Mouse (Mus musculus): ENCODE data around the gene Gpd1. TPM values are rescaled to one million over a fixed set of nuclear protein-coding genes. Genes with fewer than 3 reads are reported as not detected.
A peak's percentile ranks its signal among the peaks of the same experiment; 100 is the strongest.

Gene Gpd1
- polyA plus RNA-seq, 1 experiment from 2014 or later, result 124 TPM

GRCm38 (mm10) chr15:99670964-99671670 is 46.2 kb upstream of the Gpd1 start:
- H3K27me3 ChIP-seq (replicated peaks; ENCODE audit: control insufficient read depth, insufficient read depth, low read length), result peaks cover 50% of the 10 kb centered on the region
- no peak overlapping the region for H3K27ac ChIP-seq (ENCODE audit: low read depth, low read length)
- H3K4me3 ChIP-seq (ENCODE audit: low read depth, low read length), result peak overlapping the region; percentile 51
- H3K9me3 ChIP-seq (ENCODE audit: control insufficient read depth), result no peaks in the 10 kb centered on the region
- no peaks in the 10 kb centered on the region for H3K36me3 ChIP-seq (ENCODE audit: control insufficient read depth, insufficient read depth)
- no peak for TF ChIP-seq CTCF (IDR thresholded peaks at IDR 0.05; ENCODE audit: low read depth)
- H3K4me2 ChIP-seq (replicated peaks; ENCODE audit: low read depth), result peak overlapping the region; percentile 93
- H3K9ac ChIP-seq (ENCODE audit: low read depth, low read length), result 0 out of 2 replicates have a peak overlapping the region, but pooled peaks have one; percentile 7
- WGBS, result 10% methylated on average over 15 of the region's 17 CpGs
- H3K4me1 ChIP-seq (replicated peaks; ENCODE audit: control insufficient read depth, insufficient read depth, low read length), result no peaks in the 10 kb centered on the region
- 0 out of 2 replicates have a peak, but pooled peaks have one; percentile 5 for ATAC-seq

- Histone ChIP-seq H3K36me3 (ENCODE audit: control insufficient read depth, insufficient read depth) (no peaks in the 10 kb centered on the region), H3K4me2 (replicated peaks; ENCODE audit: low read depth) (no peak overlapping the region), H3K4me3 (ENCODE audit: low read depth, low read length) (no peak overlapping the region), H3K4me1 (replicated peaks; ENCODE audit: control insufficient read depth, insufficient read depth, low read length) (no peaks in the 10 kb centered on the region), H3K9me3 (ENCODE audit: control insufficient read depth) (no peaks in the 10 kb centered on the region), H3K27ac (ENCODE audit: low read depth, low read length) (no peak overlapping the region), H3K9ac (ENCODE audit: low read depth, low read length) (no peak overlapping the region), H3K27me3 (replicated peaks; ENCODE audit: control insufficient read depth, insufficient read depth, low read length) (peaks cover 46% of the 10 kb centered on the region)
- no peak for ATAC-seq
- no peak for TF ChIP-seq CTCF (IDR thresholded peaks at IDR 0.05; ENCODE audit: low read depth)
- 74% methylated on average over 14 of the region's 14 CpGs for WGBS
Measured at GRCm38 (mm10) chr15:99671783-99672182, 45.5 kb upstream of the Gpd1 start.

GRCm38 (mm10) chr15:99674866-99675265 is 42.4 kb upstream of the Gpd1 start:
- H3K9me3 ChIP-seq (ENCODE audit: control insufficient read depth), result no peaks in the 10 kb centered on the region
- H3K27me3 ChIP-seq (replicated peaks; ENCODE audit: control insufficient read depth, insufficient read depth, low read length), result peaks cover 34% of the 10 kb centered on the region
- H3K36me3 ChIP-seq (ENCODE audit: control insufficient read depth, insufficient read depth), result no peaks in the 10 kb centered on the region
- 0 out of 2 replicates have a peak, but pooled peaks cover 4% of the 10 kb centered on the region for H3K4me1 ChIP-seq (replicated peaks; ENCODE audit: control insufficient read depth, insufficient read depth, low read length)
- no peak overlapping the region for H3K4me3 ChIP-seq (ENCODE audit: low read depth, low read length)
- H3K27ac ChIP-seq (ENCODE audit: low read depth, low read length), result no peak overlapping the region
- H3K4me2 ChIP-seq (replicated peaks; ENCODE audit: low read depth), result no peak overlapping the region
- H3K9ac ChIP-seq (ENCODE audit: low read depth, low read length), result no peak overlapping the region
- no peak for ATAC-seq
- no peak for TF ChIP-seq CTCF (IDR thresholded peaks at IDR 0.05; ENCODE audit: low read depth)
- 87% methylated on average over 3 of the region's 3 CpGs for WGBS

GRCm38 (mm10) chr15:99677089-99677488 is 40.2 kb upstream of the Gpd1 start:
- no peak overlapping the region for H3K9ac ChIP-seq (ENCODE audit: low read depth, low read length)
- no peak overlapping the region for H3K4me3 ChIP-seq (ENCODE audit: low read depth, low read length)
- no peaks in the 10 kb centered on the region for H3K36me3 ChIP-seq (ENCODE audit: control insufficient read depth, insufficient read depth)
- no peak overlapping the region for H3K4me2 ChIP-seq (replicated peaks; ENCODE audit: low read depth)
- 0 out of 2 replicates have a peak, but pooled peaks cover 4% of the 10 kb centered on the region for H3K4me1 ChIP-seq (replicated peaks; ENCODE audit: control insufficient read depth, insufficient read depth, low read length)
- TF ChIP-seq CTCF (IDR thresholded peaks at IDR 0.05; ENCODE audit: low read depth), result no peak
- H3K27me3 ChIP-seq (replicated peaks; ENCODE audit: control insufficient read depth, insufficient read depth, low read length), result peaks cover 12% of the 10 kb centered on the region
- H3K27ac ChIP-seq (ENCODE audit: low read depth, low read length), result no peak overlapping the region
- WGBS, result 62% methylated on average over 8 of the region's 8 CpGs
- no peak for ATAC-seq
- H3K9me3 ChIP-seq (ENCODE audit: control insufficient read depth), result no peaks in the 10 kb centered on the region

- WGBS, result 16% methylated on average over 13 of the region's 13 CpGs
- no peak for ATAC-seq
- H3K4me2 ChIP-seq (replicated peaks; ENCODE audit: low read depth), result no peak overlapping the region
Measured at GRCm38 (mm10) chr15:99678063-99678800, 39.1 kb upstream of the Gpd1 start.

GRCm38 (mm10) chr15:99679008-99679407 is 38.3 kb upstream of the Gpd1 start:
- Histone ChIP-seq H3K9ac (ENCODE audit: low read depth, low read length) (no peak overlapping the region), H3K27ac (ENCODE audit: low read depth, low read length) (no peak overlapping the region), H3K27me3 (replicated peaks; ENCODE audit: control insufficient read depth, insufficient read depth, low read length) (0 out of 2 replicates have a peak, but pooled peaks cover 3% of the 10 kb centered on the region), H3K4me1 (replicated peaks; ENCODE audit: control insufficient read depth, insufficient read depth, low read length) (0 out of 2 replicates have a peak, but pooled peaks cover 4% of the 10 kb centered on the region), H3K4me2 (replicated peaks; ENCODE audit: low read depth) (no peak overlapping the region), H3K36me3 (ENCODE audit: control insufficient read depth, insufficient read depth) (no peaks in the 10 kb centered on the region), H3K9me3 (ENCODE audit: control insufficient read depth) (no peaks in the 10 kb centered on the region), H3K4me3 (ENCODE audit: low read depth, low read length) (no peak overlapping the region)
- WGBS, result 60% methylated on average over 7 of the region's 7 CpGs
- TF ChIP-seq CTCF (IDR thresholded peaks at IDR 0.05; ENCODE audit: low read depth), result no peak
- ATAC-seq, result no peak

More at GRCm38 (mm10) chr15:99678063-99678800, 39.1 kb upstream of the Gpd1 start:
- no peaks in the 10 kb centered on the region for H3K36me3 ChIP-seq (ENCODE audit: control insufficient read depth, insufficient read depth)
- H3K27me3 ChIP-seq (replicated peaks; ENCODE audit: control insufficient read depth, insufficient read depth, low read length), result 0 out of 2 replicates have a peak, but pooled peaks cover 3% of the 10 kb centered on the region
- H3K4me3 ChIP-seq (ENCODE audit: low read depth, low read length), result no peak overlapping the region
- H3K9ac ChIP-seq (ENCODE audit: low read depth, low read length), result no peak overlapping the region
- no peak overlapping the region for H3K27ac ChIP-seq (ENCODE audit: low read depth, low read length)
- H3K4me1 ChIP-seq (replicated peaks; ENCODE audit: control insufficient read depth, insufficient read depth, low read length), result 0 out of 2 replicates have a peak, but pooled peaks cover 4% of the 10 kb centered on the region
- no peaks in the 10 kb centered on the region for H3K9me3 ChIP-seq (ENCODE audit: control insufficient read depth)
- TF ChIP-seq CTCF (IDR thresholded peaks at IDR 0.05; ENCODE audit: low read depth), result peak; percentile 62
